Mouse (Mus musculus): ENCODE measurements around the gene Kank2. TPM values are rescaled to one million over a fixed set of nuclear protein-coding genes. Genes with fewer than 3 reads are reported as not detected.
"Not testable (repeated sequence)": the region's sequence is repeated elsewhere in the genome, so short reads cannot be mapped to it uniquely, and the experiment has no call there.

Kank2 gene
- polyA plus RNA-seq, 1 experiment from 2014 or later = 4.3 TPM

DNA sequence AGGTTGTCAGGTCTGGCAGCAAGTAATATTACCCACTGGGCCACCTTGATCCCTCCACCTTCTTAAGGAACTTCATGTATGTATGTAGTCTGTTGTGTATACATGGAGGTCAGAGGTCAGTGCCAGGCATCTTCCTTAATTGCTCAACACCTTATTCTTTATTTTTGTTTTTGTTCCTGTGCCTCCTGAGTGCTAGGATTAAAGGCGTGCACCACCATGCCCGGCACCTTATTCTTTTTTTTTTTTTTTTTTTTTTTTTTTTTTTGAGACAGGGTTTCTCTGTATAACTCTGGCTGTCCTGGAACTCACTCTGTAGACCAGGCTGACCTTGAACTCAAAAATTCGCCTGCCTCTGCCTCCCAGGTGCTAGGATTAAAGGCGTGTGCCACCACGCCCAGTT, 25.1 kb downstream of the Kank2 start:
- not testable (repeated sequence) for H3K36me3 ChIP-seq, ATAC-seq

DNA sequence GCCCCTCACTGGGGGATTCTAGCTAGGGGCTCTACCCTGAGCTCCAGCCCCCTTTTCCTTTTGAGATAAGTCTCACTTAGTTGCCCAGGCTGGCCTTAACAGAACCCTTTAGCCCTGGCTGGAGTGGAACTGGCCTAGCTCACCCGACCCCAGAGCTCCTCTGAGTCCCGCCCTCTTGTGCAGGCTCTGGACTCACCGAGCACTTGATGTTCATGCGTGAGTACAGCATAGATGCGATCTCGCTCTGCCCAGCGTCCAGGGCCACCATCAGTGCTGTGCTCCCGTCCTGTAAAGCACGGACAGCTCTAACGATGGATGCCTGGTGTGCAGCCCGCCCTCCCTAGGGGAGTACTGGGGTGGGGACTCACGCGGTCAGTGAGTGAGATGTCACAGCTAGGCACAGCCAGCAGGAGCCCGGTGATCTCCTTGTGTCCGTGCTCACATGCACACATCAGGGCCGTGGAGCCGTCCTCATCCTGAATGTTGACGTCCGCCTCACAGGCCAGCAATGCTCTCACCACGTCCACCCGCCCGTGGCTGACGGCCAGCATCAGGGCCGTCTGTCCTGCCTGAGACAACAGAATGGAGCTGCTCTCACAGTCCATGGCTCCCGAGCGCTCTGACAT, 28.9 kb downstream of the Kank2 start:
- H3K27me3 ChIP-seq = no peaks in the 10 kb centered on the region
- WGBS = 78% methylated on average over 26 of the region's 26 CpGs
- H3K4me1 ChIP-seq (replicated peaks) = peaks cover 3% of the 10 kb centered on the region; the same call in 1 of the 2 replicates
- no peak overlapping the region for H3K4me2 ChIP-seq (replicated peaks)
- no peaks in the 10 kb centered on the region for H3K36me3 ChIP-seq
- peak; percentile 56; the same call in 1 of the 2 replicates for ATAC-seq
- no peak overlapping the region for H3K4me3 ChIP-seq (replicated peaks)
- no peak overlapping the region for H3K9ac ChIP-seq (replicated peaks)
- no peak overlapping the region for H3K27ac ChIP-seq
- H3K9me3 ChIP-seq = no peaks in the 10 kb centered on the region

More for the DNA sequence above, 25.1 kb downstream of the Kank2 start:
- H3K4me3 ChIP-seq (replicated peaks); H3K4me2 ChIP-seq (replicated peaks); H3K9me3 ChIP-seq; H3K9ac ChIP-seq (replicated peaks); H3K27me3 ChIP-seq; H3K4me1 ChIP-seq (replicated peaks); H3K27ac ChIP-seq: not testable (repeated sequence)
- 88% methylated on average over 5 of the region's 5 CpGs for WGBS

DNA sequence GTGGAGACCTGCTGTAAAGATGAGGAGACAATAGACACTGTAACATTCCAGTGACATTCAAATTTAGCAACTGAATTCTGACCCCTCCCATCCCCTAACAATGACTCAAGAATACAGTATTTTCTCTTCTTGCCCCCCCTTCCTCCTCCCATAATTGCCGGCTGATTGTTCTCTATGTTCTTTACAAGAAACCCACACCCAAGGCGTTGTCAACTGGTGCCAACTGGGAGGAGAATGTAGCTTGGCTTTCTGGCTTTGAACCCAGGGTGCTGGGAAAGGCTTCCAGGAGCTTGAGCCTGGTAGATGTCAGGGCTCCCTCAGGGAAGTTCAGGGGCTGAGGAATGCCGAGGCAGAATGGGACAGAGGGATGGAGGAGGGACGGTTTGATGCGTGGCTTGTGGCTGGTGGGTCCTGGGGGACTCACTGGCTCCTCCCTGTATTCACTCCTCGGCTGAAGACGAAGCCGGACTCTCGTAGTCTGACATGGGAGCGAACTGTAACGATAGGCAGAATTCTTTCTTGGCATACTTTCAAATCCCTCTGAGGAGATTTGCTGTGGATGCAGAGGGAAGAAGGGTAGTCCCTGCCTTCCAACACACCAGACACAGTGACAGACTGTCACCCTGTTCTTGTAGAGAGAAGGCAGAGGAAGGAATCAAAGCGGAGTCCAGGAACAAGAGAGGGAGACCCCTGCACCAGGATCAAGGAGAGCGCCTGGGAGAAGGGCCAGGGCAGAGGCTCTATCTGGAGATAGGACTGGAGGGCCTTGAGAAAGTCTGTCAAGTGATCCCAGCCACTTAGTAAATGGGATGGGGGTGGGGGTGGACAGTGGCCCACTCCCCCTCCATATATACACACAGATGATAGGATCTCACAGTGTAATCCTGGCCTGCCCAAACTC, 29.8 kb downstream of the Kank2 start:
- Histone ChIP-seq H3K4me2 (replicated peaks) (no peak overlapping the region), H3K9ac (replicated peaks) (no peak overlapping the region), H3K36me3 (no peaks in the 10 kb centered on the region), H3K27ac (peak overlapping the region; percentile 9; the same call in 1 of the 2 replicates), H3K4me1 (replicated peaks) (peaks cover 3% of the 10 kb centered on the region; the same call in 1 of the 2 replicates), H3K9me3 (no peaks in the 10 kb centered on the region), H3K4me3 (replicated peaks) (no peak overlapping the region), H3K27me3 (no peaks in the 10 kb centered on the region)
- WGBS = 55% methylated on average over 13 of the region's 13 CpGs
- 0 out of 2 replicates have a peak, but pooled peaks have one; percentile 9 for ATAC-seq

DNA sequence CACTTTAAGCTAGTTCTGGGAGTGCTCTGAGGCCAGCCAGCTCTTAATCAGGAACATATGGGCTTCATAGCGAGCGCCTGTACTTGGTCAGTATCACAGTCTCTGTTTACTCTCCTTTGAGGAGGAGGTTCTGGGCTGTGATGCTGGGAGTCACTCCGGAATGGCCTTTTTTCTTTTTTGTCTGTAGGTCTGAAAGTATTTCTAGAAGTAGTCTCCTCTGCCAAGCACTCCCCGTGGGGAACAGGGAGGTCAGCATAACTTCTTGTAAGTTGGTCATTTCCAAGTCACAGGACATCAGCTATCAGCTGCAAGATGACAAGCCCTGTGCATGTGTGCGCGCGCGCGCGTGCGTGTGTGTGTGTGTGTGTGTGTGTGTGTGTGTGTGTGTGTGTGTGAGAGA, 30.6 kb downstream of the Kank2 start:
- Histone ChIP-seq H3K27me3 (no peaks in the 10 kb centered on the region), H3K4me2 (replicated peaks) (no peak overlapping the region), H3K4me1 (replicated peaks) (peaks cover 3% of the 10 kb centered on the region; the same call in 1 of the 2 replicates), H3K9me3 (no peaks in the 10 kb centered on the region), H3K36me3 (no peaks in the 10 kb centered on the region), H3K4me3 (replicated peaks) (no peak overlapping the region), H3K9ac (replicated peaks) (0 out of 2 replicates have a peak overlapping the region, but pooled peaks have one; percentile 7), H3K27ac (no peak overlapping the region; the same call in 1 of the 2 replicates)
- ATAC-seq = no peak
- 81% methylated on average over 11 of the region's 11 CpGs for WGBS

DNA sequence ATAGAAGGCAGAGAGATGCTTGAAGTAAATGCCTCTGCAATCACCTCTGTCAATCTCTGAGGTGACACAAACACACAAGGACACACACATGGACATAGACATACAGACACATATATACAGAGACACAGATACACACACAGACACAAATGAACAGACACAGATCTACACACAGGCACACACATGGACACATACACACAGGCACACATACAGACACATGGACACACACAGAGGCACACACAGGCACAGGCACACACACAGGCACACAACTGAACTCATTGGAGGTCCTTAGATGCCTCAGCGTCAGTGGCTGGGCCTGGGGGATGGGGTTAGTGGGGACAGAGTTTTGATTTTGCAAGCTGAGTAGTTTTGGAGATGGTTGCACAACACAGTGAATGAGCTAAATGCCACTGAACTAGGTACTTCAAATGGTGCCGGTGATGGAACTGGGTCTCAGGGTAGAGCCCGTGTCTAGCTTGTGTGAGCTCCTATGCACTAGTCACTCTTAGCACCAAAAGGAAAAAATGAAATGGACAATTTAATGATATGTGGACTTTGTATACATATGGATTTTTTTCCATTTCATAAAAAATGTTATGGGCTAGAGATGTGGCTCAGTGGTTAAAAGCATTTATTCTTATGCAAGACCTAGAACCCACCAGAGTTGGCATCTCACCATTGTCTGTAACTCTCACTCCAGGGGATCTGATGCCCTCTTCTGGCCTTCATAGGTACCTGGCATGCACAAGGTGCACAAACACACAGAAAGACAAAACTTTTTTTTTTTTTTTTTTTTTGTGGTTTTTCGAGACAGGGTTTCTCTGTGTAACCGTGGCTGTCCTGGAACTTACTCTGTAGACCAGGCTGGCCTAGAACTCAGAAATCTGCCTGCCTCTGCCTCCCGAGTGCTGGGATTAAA, 34.2 kb downstream of the Kank2 start:
- H3K4me3 ChIP-seq (replicated peaks) = no peak overlapping the region
- 96% methylated on average over 6 of the region's 6 CpGs for WGBS
- peaks cover 9% of the 10 kb centered on the region for H3K4me1 ChIP-seq (replicated peaks)
- H3K9me3 ChIP-seq = no peaks in the 10 kb centered on the region
- H3K27ac ChIP-seq = no peak overlapping the region
- H3K36me3 ChIP-seq = no peaks in the 10 kb centered on the region
- no peak overlapping the region for H3K9ac ChIP-seq (replicated peaks)
- no peak for ATAC-seq
- H3K4me2 ChIP-seq (replicated peaks) = no peak overlapping the region
- H3K27me3 ChIP-seq = no peaks in the 10 kb centered on the region

DNA sequence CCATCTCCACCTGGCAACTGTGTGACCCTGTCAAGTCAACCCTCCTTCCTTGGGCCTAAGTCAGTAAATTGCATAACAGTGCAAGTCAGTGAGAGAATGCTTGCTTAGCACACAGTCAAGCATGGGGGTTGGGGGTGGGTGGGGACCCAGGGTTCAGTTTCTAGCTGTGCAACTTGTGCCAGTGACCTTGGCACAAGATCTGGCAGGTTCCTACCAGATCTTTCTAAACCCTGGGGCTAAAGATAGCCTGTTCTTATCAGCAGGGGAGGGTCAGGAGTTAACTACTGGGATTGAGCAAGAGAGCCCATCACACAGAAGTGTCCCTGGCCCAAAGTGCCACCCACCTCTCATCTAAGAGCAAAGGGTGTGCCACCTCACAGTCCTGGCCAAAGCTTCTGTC, 36.4 kb downstream of the Kank2 start:
- Histone ChIP-seq H3K36me3 (no peaks in the 10 kb centered on the region), H3K4me1 (replicated peaks) (peaks cover 14% of the 10 kb centered on the region), H3K4me3 (replicated peaks) (no peak overlapping the region), H3K9me3 (no peaks in the 10 kb centered on the region), H3K27ac (no peak overlapping the region), H3K4me2 (replicated peaks) (no peak overlapping the region), H3K27me3 (no peaks in the 10 kb centered on the region), H3K9ac (replicated peaks) (no peak overlapping the region)
- no peak for ATAC-seq

DNA sequence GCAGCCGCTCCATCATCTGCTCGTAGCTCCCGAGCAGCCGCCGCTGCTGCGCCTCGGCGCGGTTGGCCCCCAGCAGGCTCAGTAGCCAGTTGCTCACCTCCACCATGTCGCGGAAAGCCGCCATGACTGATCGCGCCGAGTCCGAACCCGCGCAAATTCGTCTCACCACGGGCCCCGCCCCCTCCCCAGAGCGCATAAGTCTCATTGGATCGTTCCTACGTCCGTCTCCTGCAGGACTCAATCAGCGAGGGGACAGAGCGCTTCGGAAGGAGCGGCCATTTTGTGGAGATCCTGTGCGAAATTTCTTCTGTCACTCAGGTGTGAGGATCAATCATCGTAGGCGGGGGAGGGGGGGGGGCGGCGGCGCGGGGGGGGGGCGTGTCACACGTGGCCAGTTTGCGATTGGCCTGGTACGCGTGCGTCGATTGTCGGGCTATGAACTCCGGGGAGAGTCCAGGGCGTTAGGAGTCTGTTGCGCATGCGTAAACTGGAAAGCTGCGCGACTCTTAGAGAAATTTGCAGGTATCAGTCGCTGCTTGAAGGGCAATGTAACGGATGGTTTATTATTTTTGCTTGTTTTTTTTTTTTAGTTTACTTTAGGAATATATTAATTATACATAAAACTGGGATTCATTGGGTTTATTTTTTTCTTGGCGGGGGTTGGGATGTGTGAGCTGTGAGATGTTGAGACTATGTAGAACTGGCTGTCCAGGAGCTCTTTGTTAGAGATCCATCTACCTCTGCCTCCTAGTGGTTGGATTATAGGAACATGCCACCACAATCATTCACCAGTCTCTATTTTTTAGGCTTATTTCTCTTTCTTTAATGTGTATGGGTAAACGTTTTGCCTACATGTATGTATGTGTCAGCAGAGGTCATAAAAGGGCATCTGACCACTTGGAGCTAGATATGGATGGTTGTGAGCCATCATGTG, 38.1 kb downstream of the Kank2 start, which contains the start of gene Spc24:
TSS of gene Spc24 (minus strand) at position 149 of the 934 bp plus-strand sequence.
- Histone ChIP-seq H3K4me2 (replicated peaks) (peak within 1 kb of the TSS; percentile 93), H3K36me3 (no peaks in the 10 kb centered on the region), H3K9ac (replicated peaks) (peak within 1 kb of the TSS; percentile 68), H3K27me3 (no peaks in the 10 kb centered on the region), H3K4me3 (replicated peaks) (peak within 1 kb of the TSS; percentile 78), H3K27ac (peak within 1 kb of the TSS; percentile 71), H3K4me1 (replicated peaks) (peaks cover 14% of the 10 kb centered on the region), H3K9me3 (no peaks in the 10 kb centered on the region)
- 2% methylated on average over 49 of the region's 54 CpGs for WGBS
- ATAC-seq = peak; percentile 98

DNA sequence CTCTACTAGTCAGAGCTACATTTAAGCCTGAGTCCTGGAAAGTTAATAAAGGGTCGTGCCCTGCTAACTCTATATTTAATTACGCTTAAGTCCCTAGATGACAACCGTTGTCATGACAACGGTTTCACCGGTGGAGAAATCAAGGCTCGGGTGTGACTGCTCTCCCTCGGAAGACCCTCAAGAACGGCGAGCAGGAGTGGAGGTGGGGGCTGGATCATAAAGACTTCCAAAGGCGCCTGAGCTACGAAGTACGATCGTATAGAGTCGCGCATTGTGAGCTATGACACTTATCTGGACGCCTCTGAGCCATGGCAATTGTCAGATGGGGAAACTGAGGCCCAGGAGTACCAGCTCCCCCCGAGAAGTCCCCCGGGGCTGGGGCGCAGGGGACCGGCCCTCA, 38.8 kb downstream of the Kank2 start:
- H3K4me1 ChIP-seq (replicated peaks) = peaks cover 14% of the 10 kb centered on the region
- no peaks in the 10 kb centered on the region for H3K36me3 ChIP-seq
- H3K4me3 ChIP-seq (replicated peaks) = peak overlapping the region; percentile 78
- H3K9ac ChIP-seq (replicated peaks) = peak overlapping the region; percentile 68
- H3K27ac ChIP-seq = no peak overlapping the region
- WGBS = under 1% methylated on average over 20 of the region's 20 CpGs
- H3K4me2 ChIP-seq (replicated peaks) = peak overlapping the region; percentile 93
- no peaks in the 10 kb centered on the region for H3K9me3 ChIP-seq
- no peak; the same call in 1 of the 2 replicates for ATAC-seq
- no peaks in the 10 kb centered on the region for H3K27me3 ChIP-seq

DNA sequence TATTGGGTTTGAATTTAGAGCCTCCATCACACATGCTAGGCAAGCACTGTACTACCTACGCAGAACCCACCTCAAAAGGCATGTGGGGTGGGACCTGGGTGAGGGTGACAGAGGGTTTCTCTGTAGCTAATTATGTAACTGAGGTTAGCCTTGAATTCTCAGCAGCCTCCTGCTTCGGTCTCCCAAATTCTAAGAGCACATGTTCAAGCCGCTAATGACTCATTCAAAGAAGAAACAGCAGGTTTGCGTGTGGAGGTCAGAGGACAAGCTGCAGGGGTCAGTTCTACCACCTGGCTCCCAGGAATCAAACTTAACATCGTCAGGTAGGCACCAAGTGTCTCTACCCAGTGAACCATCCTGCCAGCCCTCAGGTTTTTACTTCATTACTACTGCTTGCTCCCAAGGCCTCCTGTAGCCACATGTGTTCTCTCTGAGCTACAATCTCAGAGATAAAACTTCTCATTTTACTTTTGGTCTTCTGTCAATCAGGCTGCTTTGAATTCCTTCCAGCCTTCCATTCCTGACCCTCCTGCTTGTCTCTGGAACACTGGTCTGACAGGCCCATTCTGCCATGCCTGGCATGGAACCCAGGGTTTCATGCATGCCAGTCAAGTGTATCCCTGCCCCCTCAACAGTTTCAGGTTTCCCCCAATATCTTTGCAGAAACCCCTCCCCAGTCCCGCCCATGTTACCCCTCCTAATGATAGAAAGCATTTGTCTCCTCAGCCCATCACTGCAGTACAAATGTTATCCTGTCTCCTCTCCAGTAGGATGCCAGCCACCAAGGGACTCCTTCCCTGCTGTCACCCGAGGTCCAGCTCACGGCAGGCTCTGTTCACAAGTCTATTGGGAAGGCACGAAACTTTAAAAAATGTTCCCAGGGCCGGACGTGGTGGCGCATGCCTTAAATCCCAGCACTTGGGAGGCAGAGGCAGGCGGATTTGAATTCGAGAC, 39.7 kb downstream of the Kank2 start:
- H3K4me2 ChIP-seq (replicated peaks) = peak overlapping the region; percentile 93
- no peak for ATAC-seq

More for the DNA sequence above, 39.7 kb downstream of the Kank2 start:
- Histone ChIP-seq H3K27me3 (no peaks in the 10 kb centered on the region), H3K4me3 (replicated peaks) (peak overlapping the region; percentile 78), H3K36me3 (no peaks in the 10 kb centered on the region), H3K9ac (replicated peaks) (no peak overlapping the region), H3K4me1 (replicated peaks) (peaks cover 14% of the 10 kb centered on the region), H3K9me3 (no peaks in the 10 kb centered on the region), H3K27ac (no peak overlapping the region)
- 62% methylated on average over 14 of the region's 14 CpGs for WGBS

Data from midbrain, embryonic 13.5 days (tissue).